Comparison of ENCODE assay signal across 27 mouse cellular contexts in the genomic region with DNA sequence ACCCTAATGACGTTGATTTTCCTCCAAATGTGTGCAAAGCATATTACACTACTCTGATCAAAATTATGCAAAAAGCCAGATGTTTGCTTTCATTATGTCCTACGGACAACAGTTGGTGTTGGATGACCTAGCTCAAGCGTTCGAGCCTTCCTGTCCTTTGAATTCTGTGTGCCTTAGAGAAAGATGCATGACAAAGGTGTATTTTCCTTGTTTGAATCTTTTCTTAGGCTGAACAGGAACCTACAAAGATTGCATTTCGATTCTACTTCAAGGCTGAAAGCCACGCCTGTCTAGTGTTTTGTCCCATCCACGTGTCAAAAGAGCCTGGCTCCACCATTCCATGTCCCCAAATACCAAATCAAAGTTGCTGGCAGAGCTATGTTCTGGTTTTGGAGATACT.
A peak's percentile ranks its signal among the peaks of the same experiment; 100 is the strongest.
DNase-seq lines count a peak whose midpoint lies in the region; ATAC-seq and TF ChIP-seq lines count a peak whose summit lies in the region.
"Had no signal": no experiment of that assay in that cellular context is flagged by ENCODE, and none has a peak within 500 bp of the region (broad histone marks: within the 10 kb centered on the region; RNA-seq: fewer than 3 reads in every experiment).

No protein-coding gene starts in this region.

- 89% methylated on average over 7 of the region's 7 CpGs for WGBS in hindbrain, embryonic 11.5 days

- no peaks in the 10 kb centered on the region for H3K36me3 ChIP-seq in CH12.LX (replicated peaks in 1 of 2; ENCODE audit: control insufficient read depth in 1 of 2, insufficient read depth in 1 of 2, low read length in 1 of 2)
- H3K36me3 ChIP-seq in hindbrain, embryonic 11.5 days (ENCODE audit: control insufficient read depth, insufficient read depth, low read length), result no peaks in the 10 kb centered on the region
- H3K36me3 ChIP-seq: embryonic facial prominence, embryonic 13.5 days; embryonic facial prominence, embryonic 15.5 days; forebrain, embryonic 10.5 days; forebrain, embryonic 12.5 days; G1E had no signal

- no peak for TF ChIP-seq CTCF in CH12.LX (conservative IDR thresholded peaks at IDR 0.05 in 1 of 2, IDR thresholded peaks at IDR 0.05 in 1 of 2; ENCODE audit: low read depth in 2 of 2, low read length in 2 of 2)

- in situ Hi-C loops in CH12.LX (cut with MboI; ENCODE audit: low pct_ligation_motif_present, low pct_unique_long_range_greater_than_20kb, low sequenced_read_pairs), result no loop called here

- TF ChIP-seq EP300 in CH12.LX (IDR thresholded peaks at IDR 0.05; ENCODE audit: low read length), result no peak

- no peak for ATAC-seq in hindbrain, embryonic 11.5 days (ENCODE audit: low FRiP score)
- ATAC-seq: activated CD4-positive, CD25-positive, alpha-beta regulatory T cell, adult 4 months; CD4-positive, CD25-positive, alpha-beta regulatory T cell, adult 4 months; forebrain, embryonic 14.5 days; forebrain, embryonic 16.5 days; Patski had no signal

- dilution Hi-C loops in CH12.LX (cut with MboI; ENCODE audit: extremely low pct_ligation_motif_present, extremely low pct_unique_long_range_greater_than_20kb, low sequenced_read_pairs), result no loop called here

- TF ChIP-seq POLR2A in CH12.LX (IDR thresholded peaks at IDR 0.05; ENCODE audit: low read depth, low read length), result no peak

- H3K9ac ChIP-seq in CH12.LX (ENCODE audit: insufficient read depth, low read depth), result no peak overlapping the region
- H3K9ac ChIP-seq in hindbrain, embryonic 11.5 days (ENCODE audit: low read depth, low read length), result no peak overlapping the region
- H3K9ac ChIP-seq: embryonic facial prominence, embryonic 13.5 days; embryonic facial prominence, embryonic 15.5 days; forebrain, embryonic 12.5 days had no signal

- DNase-seq in heart, adult 11 months, result peak; percentile 9
- DNase-seq in heart, adult 9 months (ENCODE audit: low spot score in 2 of 2), result no peak
- DNase-seq in CH12.LX (ENCODE audit: extremely low read depth) (no peak), R1 (ENCODE audit: low read depth, low spot score) (peak; percentile 56)
- DNase-seq in cerebellum, adult 11-12 months, result no peak
- no peak for DNase-seq in hindbrain, embryonic 11.5 days (ENCODE audit: low spot score)
- DNase-seq: adrenal gland, adult 8-10 months; adrenal gland, postnatal 14 days; adrenal gland, postnatal 36 days; B cell, adult 2 months; cerebellum, adult 18-20 months; cerebellum, adult 8-10 months; cerebellum, adult 9-11 months; cerebellum, postnatal 14 days; cerebellum, postnatal 36 days; embryo, embryonic 11 days had no signal

- H3K4me3 ChIP-seq in CH12.LX (replicated peaks in 1 of 3; ENCODE audit: low read depth in 2 of 3, low read length in 2 of 3, poor library complexity in 1 of 3), result no peak overlapping the region
- no peak overlapping the region for H3K4me3 ChIP-seq in hindbrain, embryonic 11.5 days (ENCODE audit: low read depth, low read length)
- H3K4me3 ChIP-seq: embryonic facial prominence, embryonic 13.5 days; embryonic facial prominence, embryonic 15.5 days; erythroblast, embryonic 14.5 days; forebrain, embryonic 10.5 days; forebrain, embryonic 12.5 days had no signal

- peaks cover 0 to 10% of the 10 kb centered on the region in 2 experiments; a peak in 2 of 4 replicates for H3K4me1 ChIP-seq in CH12.LX (ENCODE audit: control insufficient read depth in 1 of 2, insufficient read depth in 2 of 2)
- no peaks in the 10 kb centered on the region for H3K4me1 ChIP-seq in hindbrain, embryonic 11.5 days (replicated peaks; ENCODE audit: control insufficient read depth, insufficient read depth, low read length)
- H3K4me1 ChIP-seq: embryonic facial prominence, embryonic 13.5 days; embryonic facial prominence, embryonic 15.5 days; forebrain, embryonic 12.5 days had no signal

- no peaks in the 10 kb centered on the region for H3K27me3 ChIP-seq in CH12.LX (replicated peaks)
- no peaks in the 10 kb centered on the region for H3K27me3 ChIP-seq in hindbrain, embryonic 11.5 days (ENCODE audit: control insufficient read depth, insufficient read depth, low read length)
- H3K27me3 ChIP-seq: embryonic facial prominence, embryonic 13.5 days; embryonic facial prominence, embryonic 15.5 days; forebrain, embryonic 12.5 days; Patski had no signal

- H3K4me2 ChIP-seq in CH12.LX (ENCODE audit: insufficient read depth, low read depth, poor library complexity, severe bottlenecking), result peak overlapping the region; percentile 17; the same call in 1 of the 2 replicates
- no peak overlapping the region for H3K4me2 ChIP-seq in hindbrain, embryonic 11.5 days (replicated peaks; ENCODE audit: low read depth, low read length)
- H3K4me2 ChIP-seq: embryonic facial prominence, embryonic 13.5 days; embryonic facial prominence, embryonic 15.5 days; forebrain, embryonic 12.5 days had no signal

- H3K27ac ChIP-seq in CH12.LX (ENCODE audit: insufficient read depth, low read depth), result no peak overlapping the region; the same call in 1 of the 2 replicates
- H3K27ac ChIP-seq in hindbrain, embryonic 11.5 days (ENCODE audit: low read depth, low read length), result no peak overlapping the region
- H3K27ac ChIP-seq: embryonic facial prominence, embryonic 13.5 days; embryonic facial prominence, embryonic 15.5 days; forebrain, embryonic 10.5 days; forebrain, embryonic 12.5 days had no signal

- H3K9me3 ChIP-seq in CH12.LX (replicated peaks; ENCODE audit: low read length), result peaks cover 3% of the 10 kb centered on the region
- no peaks in the 10 kb centered on the region for H3K9me3 ChIP-seq in hindbrain, embryonic 11.5 days (ENCODE audit: control insufficient read depth, low read length)
- H3K9me3 ChIP-seq: embryonic facial prominence, embryonic 13.5 days; embryonic facial prominence, embryonic 15.5 days; forebrain, embryonic 10.5 days; forebrain, embryonic 12.5 days; G1E had no signal

- TF ChIP-seq RAD21 in CH12.LX (IDR thresholded peaks at IDR 0.05; ENCODE audit: low read depth, low read length), result no peak

- no peaks in the 10 kb centered on the region for H3K79me2 ChIP-seq in CH12.LX (replicated peaks; ENCODE audit: control insufficient read depth, extremely low read depth, insufficient read depth, poor library complexity, severe bottlenecking)

TF ChIP-seq in CH12.LX, 34 proteins besides CTCF, POLR2A, EP300 and RAD21:
- TF ChIP-seq GABPA (IDR thresholded peaks at IDR 0.05; ENCODE audit: insufficient replicate concordance, low read depth, low read length) (no peak), USF2 (conservative IDR thresholded peaks at IDR 0.05; ENCODE audit: low read depth, low read length) (no peak), NELFE (IDR thresholded peaks at IDR 0.05; ENCODE audit: low read depth, low read length) (no peak), E2F4 (IDR thresholded peaks at IDR 0.05; ENCODE audit: insufficient replicate concordance, low read depth, low read length) (no peak), UBTF (IDR thresholded peaks at IDR 0.05; ENCODE audit: low read depth, low read length) (no peak), ETS1 (conservative IDR thresholded peaks at IDR 0.05; ENCODE audit: low read depth, low read length) (no peak), MAFK (IDR thresholded peaks at IDR 0.05; ENCODE audit: insufficient replicate concordance, low read length) (no peak), TCF12 (IDR thresholded peaks at IDR 0.05; ENCODE audit: low read depth, low read length) (no peak)

Comparison
In these comparisons a context has a peak if more than half of its experiments do, and no peak if none do; other contexts are left out.
1. DNase-seq: peak in heart, adult 11 months (single experiment) and R1 (single experiment); none in heart, adult 9 months (0 of 2), CH12.LX (single experiment), cerebellum, adult 11-12 months (single experiment) and hindbrain, embryonic 11.5 days (single experiment).